Mouse (Mus musculus) liver, embryonic 14.5 days (tissue): Measurements from ENCODE around the gene Rad23a. TPM values are rescaled to one million over a fixed set of nuclear protein-coding genes. Genes with fewer than 3 reads are reported as not detected.

Experiments
- ATAC-seq: fragments of 200-750 bp; cut with Nextera tagmentation; 2 replicates; pipeline ENCODE4 v1.8.0; 2017; ENCODE audit warnings: moderate number of reproducible peaks, mild to moderate bottlenecking, moderate library complexity; ENCODE audit not compliant: insufficient read depth
- DNase-seq, 3 experiments: peaks; one replicate each; pipeline ENCODE4 v3.0.0-alpha.2; 2012 to 2013; ENCODE audit warnings: low read depth in 3 of 3, low spot score in 3 of 3
- H3K27ac ChIP-seq: fragments of 300-500 bp; sonication (generic); 2 replicates; pipeline ENCODE4 v1.5.1; 2014; ENCODE audit warnings: moderate library complexity, mild to moderate bottlenecking, control low read depth, inconsistent platforms
- H3K27me3 ChIP-seq: fragments of 300-500 bp; sonication (generic); 2 replicates; pipeline ENCODE4 v1.6.1; 2014; ENCODE audit warnings: mild to moderate bottlenecking, low read length, moderate library complexity; ENCODE audit not compliant: control insufficient read depth, insufficient read depth
- H3K36me3 ChIP-seq: fragments of 300-500 bp; sonication (generic); replicated peaks from 2 replicates; pipeline ENCODE4 v1.6.1; 2014; ENCODE audit warnings: low read depth; ENCODE audit not compliant: control insufficient read depth, insufficient read depth
- H3K4me1 ChIP-seq, 2 experiments: fragments of 200-500 bp in 1 of 2; fragments of 300-500 bp in 1 of 2; sonication (generic) in 1 of 2; replicated peaks; 2 replicates each; pipeline ENCODE4 v1.6.1; 2012 to 2014; ENCODE audit warnings: antibody characterized with exemption in 1 of 2, inconsistent platforms in 1 of 2, low read length in 1 of 2; ENCODE audit not compliant: control insufficient read depth in 2 of 2, insufficient read depth in 2 of 2
- H3K4me2 ChIP-seq: fragments of 300-500 bp; sonication (generic); 2 replicates; pipeline ENCODE4 v1.6.1; 2014; ENCODE audit warnings: low read depth, mild to moderate bottlenecking, control low read depth, moderate library complexity
- H3K4me3 ChIP-seq, 2 experiments: fragments of 200-500 bp in 1 of 2; fragments of 300-500 bp in 1 of 2; sonication (generic) in 1 of 2; 2 replicates each; pipeline ENCODE4 v1.5.1; 2012 to 2014; ENCODE audit warnings: low read depth in 2 of 2, low read length in 2 of 2, mild to moderate bottlenecking in 2 of 2, control low read depth in 1 of 2, inconsistent platforms in 1 of 2, moderate library complexity in 1 of 2; ENCODE audit not compliant: insufficient read depth in 1 of 2
- H3K9ac ChIP-seq: fragments of 300-500 bp; sonication (generic); replicated peaks from 2 replicates; pipeline ENCODE4 v1.6.1; 2014; ENCODE audit warnings: mild to moderate bottlenecking, control low read depth, moderate library complexity
- H3K9me3 ChIP-seq: fragments of 300-500 bp; sonication (generic); 2 replicates; pipeline ENCODE4 v1.6.1; 2016; ENCODE audit warnings: low read length, mixed read lengths; ENCODE audit not compliant: control insufficient read depth
- CTCF ChIP-seq: IDR thresholded peaks from 2 replicates; pipeline ENCODE4 v1.5.1; 2016; ENCODE audit warnings: antibody characterized with exemption, low read depth, control low read depth
- EP300 ChIP-seq: IDR thresholded peaks from 2 replicates; pipeline ENCODE4 v1.6.1; 2016; ENCODE audit warnings: antibody characterized with exemption, low read depth
- WGBS: fragments of 180-500 bp; shearing (Covaris S2); extraction: QIAGEN DNeasy Blood & Tissue Kit; methylation state at CpG from one replicate; pipeline ENCODE4 v1.1.7; 2014; ENCODE audit not compliant: insufficient replicate concordance; 5-methylcytosine and 5-hydroxymethylcytosine counted together
- polyA plus RNA-seq, 2 experiments: library from polyadenylated mRNA; depleted of rRNA in 1 of 2; stranded (reverse) in 1 of 2; unstranded in 1 of 2; fragments of >200 nt; fragmentation: Nextera tagmentation in 1 of 2; extraction: Ambion mirVana in 1 of 2; gene quantifications; 2 replicates each; pipeline versions ENCODE4 v1.2.1 to v1.2.3; 2012 to 2014

Rad23a gene
- polyA plus RNA-seq, 2 experiments, result 139 to 258 TPM

- Histone ChIP-seq H3K4me3 (no peak overlapping the region), H3K27ac (no peak overlapping the region), H3K9ac (no peak overlapping the region), H3K9me3 (no peaks in the 10 kb centered on the region), H3K36me3 (no peaks in the 10 kb centered on the region; the same call in 1 of the 2 replicates), H3K4me1 (peaks cover 20 to 22% of the 10 kb centered on the region in 2 experiments), H3K27me3 (no peaks in the 10 kb centered on the region), H3K4me2 (no peak overlapping the region)
- DNase-seq (no peak), ATAC-seq (no peak)
- WGBS, result 60% methylated on average over 3 of the region's 3 CpGs
- TF ChIP-seq CTCF (no peak), EP300 (no peak)
These were observed 37.0 kb upstream of the Rad23a start for GRCm38 (mm10) chr8:84877297-84878035.

GRCm38 (mm10) chr8:84874339-84874738 is 33.9 kb upstream of the Rad23a start:
- H3K4me3 ChIP-seq, result no peak overlapping the region
- TF ChIP-seq CTCF (0 out of 2 replicates have a peak, but pooled peaks have one; percentile 17), EP300 (no peak)
- H3K4me2 ChIP-seq, result peak overlapping the region; percentile 100; the same call in 1 of the 2 replicates
- peaks cover 24 to 28% of the 10 kb centered on the region in 2 experiments for H3K4me1 ChIP-seq
- H3K36me3 ChIP-seq, result peaks cover 2% of the 10 kb centered on the region; the same call in 1 of the 2 replicates
- WGBS, result 50% methylated on average over 3 of the region's 3 CpGs
- H3K9ac ChIP-seq, result no peak overlapping the region
- ATAC-seq, result no peak
- no peaks in the 10 kb centered on the region for H3K27me3 ChIP-seq
- peak overlapping the region; percentile 46 for H3K27ac ChIP-seq
- no peaks in the 10 kb centered on the region for H3K9me3 ChIP-seq
- DNase-seq, result no peak

GRCm38 (mm10) chr8:84873016-84873415 is 32.6 kb upstream of the Rad23a start:
- TF ChIP-seq EP300, result no peak
- ATAC-seq, result no peak
- Histone ChIP-seq H3K4me3 (peak overlapping the region; percentile 34 to 69; a peak in 3 of 4 replicates), H3K36me3 (peaks cover 13% of the 10 kb centered on the region), H3K4me2 (peak overlapping the region; percentile 100), H3K27me3 (no peaks in the 10 kb centered on the region), H3K27ac (no peak overlapping the region), H3K9me3 (no peaks in the 10 kb centered on the region), H3K4me1 (peaks cover 22 to 25% of the 10 kb centered on the region in 2 experiments), H3K9ac (peak overlapping the region; percentile 78; the same call in 1 of the 2 replicates)
- DNase-seq, result no peak
- WGBS, result 71% methylated on average over 4 of the region's 4 CpGs

- Histone ChIP-seq H3K4me3 (peak overlapping the region; percentile 34 to 69), H3K9me3 (no peaks in the 10 kb centered on the region), H3K27ac (peak overlapping the region; percentile 81), H3K9ac (peak overlapping the region; percentile 78), H3K36me3 (peaks cover 18% of the 10 kb centered on the region), H3K27me3 (no peaks in the 10 kb centered on the region), H3K4me1 (peaks cover 19 to 25% of the 10 kb centered on the region in 2 experiments), H3K4me2 (peak overlapping the region; percentile 100)
- 3% methylated on average over 52 of the region's 54 CpGs for WGBS
- ATAC-seq (peak; percentile 63), DNase-seq (no peak)
- no peak for TF ChIP-seq EP300
- TF ChIP-seq CTCF, result no peak
These were observed 32.0 kb upstream of the Rad23a start for GRCm38 (mm10) chr8:84872309-84872965.
